Mouse (Mus musculus): ENCODE data around the gene Kcnd2. TPM values are rescaled to one million over a fixed set of nuclear protein-coding genes. Genes with fewer than 3 reads are reported as not detected.

The Kcnd2 gene
- polyA plus RNA-seq, 2 experiments, result 2.8 to 5.4 TPM

- no peak for TF ChIP-seq POLR2A (IDR thresholded peaks at IDR 0.05; ENCODE audit: borderline replicate concordance, extremely low read depth, insufficient read depth, insufficient read length)
- no peak overlapping the region for H3K27ac ChIP-seq (replicated peaks; ENCODE audit: low read depth, low read length)
- H3K4me3 ChIP-seq (replicated peaks; ENCODE audit: low read length), result no peak overlapping the region
Measured at GRCm38 (mm10) chr6:21534009-21534408, 318.7 kb downstream of the Kcnd2 start.

GRCm38 (mm10) chr6:21534820-21535219, 319.5 kb downstream of the Kcnd2 start:
- H3K4me2 ChIP-seq (replicated peaks; ENCODE audit: low read depth, low read length, severe bottlenecking), result no peak overlapping the region
- no peaks in the 10 kb centered on the region for H3K4me1 ChIP-seq (ENCODE audit: control insufficient read depth, insufficient read depth, low read length)
- DNase-seq (ENCODE audit: low spot score), result peak; percentile 37
- no peak for TF ChIP-seq POLR2A (IDR thresholded peaks at IDR 0.05; ENCODE audit: borderline replicate concordance, extremely low read depth, insufficient read depth, insufficient read length)
- H3K9ac ChIP-seq (ENCODE audit: low read depth, low read length, severe bottlenecking), result no peak overlapping the region
- H3K36me3 ChIP-seq (ENCODE audit: control insufficient read depth, insufficient read depth, low read length), result no peaks in the 10 kb centered on the region
- H3K4me3 ChIP-seq (replicated peaks; ENCODE audit: low read length), result no peak overlapping the region
- no peaks in the 10 kb centered on the region for H3K27me3 ChIP-seq (ENCODE audit: control insufficient read depth, insufficient read depth, low read length)
- WGBS, result 30% methylated on average over 1 of the region's 1 CpGs
- no peak overlapping the region for H3K27ac ChIP-seq (replicated peaks; ENCODE audit: low read depth, low read length)
- ATAC-seq (ENCODE audit: low FRiP score, low read depth), result no peak
- no peaks in the 10 kb centered on the region for H3K9me3 ChIP-seq (ENCODE audit: control insufficient read depth, low read length)

More at GRCm38 (mm10) chr6:21534009-21534408, 318.7 kb downstream of the Kcnd2 start:
- no peaks in the 10 kb centered on the region for H3K36me3 ChIP-seq (ENCODE audit: control insufficient read depth, insufficient read depth, low read length)
- DNase-seq (ENCODE audit: low spot score) (no peak), ATAC-seq (ENCODE audit: low FRiP score, low read depth) (no peak)
- H3K27me3 ChIP-seq (ENCODE audit: control insufficient read depth, insufficient read depth, low read length), result no peaks in the 10 kb centered on the region
- H3K9ac ChIP-seq (ENCODE audit: low read depth, low read length, severe bottlenecking), result no peak overlapping the region
- 87% methylated on average over 2 of the region's 2 CpGs for WGBS
- no peak overlapping the region for H3K4me2 ChIP-seq (replicated peaks; ENCODE audit: low read depth, low read length, severe bottlenecking)
- H3K9me3 ChIP-seq (ENCODE audit: control insufficient read depth, low read length), result no peaks in the 10 kb centered on the region
- H3K4me1 ChIP-seq (ENCODE audit: control insufficient read depth, insufficient read depth, low read length), result no peaks in the 10 kb centered on the region; the same call in 1 of the 2 replicates

GRCm38 (mm10) chr6:21551501-21551900, 336.2 kb downstream of the Kcnd2 start:
- 78% methylated on average over 9 of the region's 9 CpGs for WGBS
- TF ChIP-seq POLR2A (IDR thresholded peaks at IDR 0.05; ENCODE audit: borderline replicate concordance, extremely low read depth, insufficient read depth, insufficient read length), result no peak
- ATAC-seq (ENCODE audit: low FRiP score, low read depth), result no peak

GRCm38 (mm10) chr6:21570964-21571363, 355.7 kb downstream of the Kcnd2 start:
- Histone ChIP-seq H3K9me3 (ENCODE audit: control insufficient read depth, low read length) (no peaks in the 10 kb centered on the region), H3K4me3 (replicated peaks; ENCODE audit: low read length) (no peak overlapping the region), H3K9ac (ENCODE audit: low read depth, low read length, severe bottlenecking) (no peak overlapping the region), H3K4me1 (ENCODE audit: control insufficient read depth, insufficient read depth, low read length) (no peaks in the 10 kb centered on the region), H3K36me3 (ENCODE audit: control insufficient read depth, insufficient read depth, low read length) (no peaks in the 10 kb centered on the region), H3K4me2 (replicated peaks; ENCODE audit: low read depth, low read length, severe bottlenecking) (no peak overlapping the region), H3K27ac (replicated peaks; ENCODE audit: low read depth, low read length) (no peak overlapping the region), H3K27me3 (ENCODE audit: control insufficient read depth, insufficient read depth, low read length) (no peaks in the 10 kb centered on the region)
- ATAC-seq (ENCODE audit: low FRiP score, low read depth), result no peak
- no peak for DNase-seq (ENCODE audit: low spot score)
- 36% methylated on average over 6 of the region's 6 CpGs for WGBS
- TF ChIP-seq POLR2A (IDR thresholded peaks at IDR 0.05; ENCODE audit: borderline replicate concordance, extremely low read depth, insufficient read depth, insufficient read length), result no peak

More at GRCm38 (mm10) chr6:21551501-21551900, 336.2 kb downstream of the Kcnd2 start:
- Histone ChIP-seq H3K36me3 (ENCODE audit: control insufficient read depth, insufficient read depth, low read length) (no peaks in the 10 kb centered on the region), H3K4me2 (replicated peaks; ENCODE audit: low read depth, low read length, severe bottlenecking) (no peak overlapping the region), H3K9me3 (ENCODE audit: control insufficient read depth, low read length) (no peaks in the 10 kb centered on the region), H3K27me3 (ENCODE audit: control insufficient read depth, insufficient read depth, low read length) (no peaks in the 10 kb centered on the region), H3K4me1 (ENCODE audit: control insufficient read depth, insufficient read depth, low read length) (no peaks in the 10 kb centered on the region), H3K9ac (ENCODE audit: low read depth, low read length, severe bottlenecking) (no peak overlapping the region), H3K27ac (replicated peaks; ENCODE audit: low read depth, low read length) (no peak overlapping the region), H3K4me3 (replicated peaks; ENCODE audit: low read length) (no peak overlapping the region)
- DNase-seq (ENCODE audit: low spot score), result no peak

- DNase-seq (ENCODE audit: low spot score) (no peak), ATAC-seq (ENCODE audit: low FRiP score, low read depth) (no peak)
- no peak for TF ChIP-seq POLR2A (IDR thresholded peaks at IDR 0.05; ENCODE audit: borderline replicate concordance, extremely low read depth, insufficient read depth, insufficient read length)
- no peak overlapping the region for H3K27ac ChIP-seq (replicated peaks; ENCODE audit: low read depth, low read length)
- H3K4me2 ChIP-seq (replicated peaks; ENCODE audit: low read depth, low read length, severe bottlenecking), result no peak overlapping the region
- no peaks in the 10 kb centered on the region for H3K9me3 ChIP-seq (ENCODE audit: control insufficient read depth, low read length)
- WGBS, result 85% methylated on average over 3 of the region's 3 CpGs
- H3K36me3 ChIP-seq (ENCODE audit: control insufficient read depth, insufficient read depth, low read length), result no peaks in the 10 kb centered on the region
- no peaks in the 10 kb centered on the region for H3K27me3 ChIP-seq (ENCODE audit: control insufficient read depth, insufficient read depth, low read length)
- no peak overlapping the region for H3K9ac ChIP-seq (ENCODE audit: low read depth, low read length, severe bottlenecking)
- H3K4me1 ChIP-seq (ENCODE audit: control insufficient read depth, insufficient read depth, low read length), result no peaks in the 10 kb centered on the region
- no peak overlapping the region for H3K4me3 ChIP-seq (replicated peaks; ENCODE audit: low read length)
Measured at GRCm38 (mm10) chr6:21590156-21590555, 374.9 kb downstream of the Kcnd2 start.

- Histone ChIP-seq H3K4me1 (ENCODE audit: control insufficient read depth, insufficient read depth, low read length) (no peaks in the 10 kb centered on the region), H3K4me3 (replicated peaks; ENCODE audit: low read length) (no peak overlapping the region), H3K36me3 (ENCODE audit: control insufficient read depth, insufficient read depth, low read length) (no peaks in the 10 kb centered on the region), H3K9me3 (ENCODE audit: control insufficient read depth, low read length) (no peaks in the 10 kb centered on the region), H3K27me3 (ENCODE audit: control insufficient read depth, insufficient read depth, low read length) (no peaks in the 10 kb centered on the region), H3K4me2 (replicated peaks; ENCODE audit: low read depth, low read length, severe bottlenecking) (no peak overlapping the region), H3K27ac (replicated peaks; ENCODE audit: low read depth, low read length) (no peak overlapping the region), H3K9ac (ENCODE audit: low read depth, low read length, severe bottlenecking) (no peak overlapping the region)
- no peak for ATAC-seq (ENCODE audit: low FRiP score, low read depth)
- WGBS, result 20% methylated on average over 3 of the region's 3 CpGs
- no peak for TF ChIP-seq POLR2A (IDR thresholded peaks at IDR 0.05; ENCODE audit: borderline replicate concordance, extremely low read depth, insufficient read depth, insufficient read length)
- peak; percentile 22 for DNase-seq (ENCODE audit: low spot score)
Measured at GRCm38 (mm10) chr6:21597424-21597823, 382.1 kb downstream of the Kcnd2 start.

All from limb, embryonic 14.5 days (tissue).